Mouse (Mus musculus) natural killer cell, adult 2 months (primary cell): ENCODE results near the gene Pogz.
"Not testable (repeated sequence)": the region's sequence is repeated elsewhere in the genome, so short reads cannot be mapped to it uniquely, and the experiment has no call there.

ENCODE experiments used
- DNase-seq, 2 experiments: peaks; one replicate each; pipeline ENCODE4 v3.0.0; 2022; ENCODE audit warnings: low spot score in 2 of 2

Pogz gene

DNA sequence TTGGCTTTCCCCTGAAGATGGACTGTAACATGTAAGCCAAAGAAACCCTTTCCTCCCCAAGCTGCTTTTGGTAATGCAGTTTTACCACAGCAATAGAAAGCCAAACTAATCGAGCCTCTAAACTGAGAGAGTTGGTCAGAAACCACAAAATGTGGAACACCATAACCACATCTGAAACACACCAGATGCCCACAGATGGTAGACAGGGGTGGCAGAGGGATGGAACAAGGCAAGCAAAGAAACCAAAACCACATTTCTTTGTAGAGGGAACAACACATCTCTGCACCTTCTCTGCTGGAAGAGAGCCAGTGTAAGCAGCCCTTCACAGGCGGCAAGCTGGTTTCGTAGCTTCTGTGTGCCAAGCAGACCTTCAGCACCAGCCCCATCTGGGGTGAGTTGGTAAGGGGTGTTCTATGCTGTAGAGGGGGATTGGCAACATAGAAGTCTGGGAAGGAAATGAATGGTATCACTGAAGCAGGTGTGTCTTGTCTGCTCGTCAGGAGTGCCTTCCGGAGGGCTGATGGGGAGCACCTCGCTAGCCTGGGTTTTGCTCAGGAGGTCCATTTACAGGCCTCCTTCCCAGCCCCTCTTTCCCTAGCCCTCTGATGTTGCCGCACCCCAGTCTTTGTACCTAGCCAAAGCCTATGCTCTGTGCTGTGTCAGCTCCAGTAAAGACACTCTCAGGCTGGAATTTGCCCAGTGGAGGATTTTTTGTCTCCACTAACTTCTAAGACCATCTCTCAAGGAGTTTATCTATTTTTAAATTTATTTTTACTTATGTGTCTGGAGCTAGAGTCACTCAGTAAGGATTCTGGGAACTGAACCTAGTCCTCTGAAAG is 78.8 kb downstream of the Pogz start:
- DNase-seq = peak; percentile 66 to 84

DNA sequence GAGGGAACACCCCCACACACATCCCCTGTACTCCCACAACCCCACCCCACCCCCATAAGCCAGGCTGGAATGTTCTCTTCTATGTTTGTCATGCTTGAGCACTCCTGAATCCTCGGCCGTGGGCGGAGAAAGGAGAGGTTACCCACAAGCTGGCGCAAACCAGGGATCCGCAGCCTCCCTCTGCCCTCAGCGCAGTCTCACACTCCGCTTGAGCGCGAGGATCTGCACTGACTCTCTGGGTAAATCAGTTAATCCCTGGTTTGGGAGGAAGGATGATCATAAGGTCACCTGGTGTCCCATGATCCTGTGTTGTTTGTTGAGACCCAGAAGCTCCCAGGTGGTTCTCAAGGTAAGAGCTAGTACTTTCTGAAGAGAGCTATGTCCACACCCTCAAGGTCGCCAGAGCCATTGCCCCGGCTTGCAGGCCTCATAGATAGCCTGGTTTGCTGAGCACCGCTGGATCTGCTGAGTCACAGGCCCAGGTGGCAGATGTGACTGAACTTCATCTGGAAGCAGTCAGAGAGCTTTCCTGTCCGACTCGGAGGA is 80.5 kb downstream of the Pogz start:
- no peak for DNase-seq

DNA sequence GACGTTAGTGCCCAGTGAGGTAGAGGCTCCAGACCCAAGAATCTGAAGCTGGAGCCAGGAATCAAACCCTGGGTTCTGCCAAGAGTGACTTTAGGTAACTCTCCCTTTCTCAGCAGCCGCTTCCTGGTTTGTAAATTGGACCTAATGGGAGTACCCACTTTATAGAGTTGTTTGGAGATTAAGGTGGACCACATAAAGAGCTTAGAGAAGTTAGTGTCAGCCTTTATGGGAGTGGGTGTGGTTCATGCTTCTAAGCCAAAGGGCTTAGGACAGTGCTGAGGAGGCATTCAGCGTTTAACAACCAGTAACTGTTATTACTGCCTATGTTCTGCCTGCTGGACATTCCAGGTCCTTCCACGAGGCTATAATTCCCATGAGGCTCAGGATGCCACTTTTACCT is 81.5 kb downstream of the Pogz start:
- DNase-seq = no peak

DNA sequence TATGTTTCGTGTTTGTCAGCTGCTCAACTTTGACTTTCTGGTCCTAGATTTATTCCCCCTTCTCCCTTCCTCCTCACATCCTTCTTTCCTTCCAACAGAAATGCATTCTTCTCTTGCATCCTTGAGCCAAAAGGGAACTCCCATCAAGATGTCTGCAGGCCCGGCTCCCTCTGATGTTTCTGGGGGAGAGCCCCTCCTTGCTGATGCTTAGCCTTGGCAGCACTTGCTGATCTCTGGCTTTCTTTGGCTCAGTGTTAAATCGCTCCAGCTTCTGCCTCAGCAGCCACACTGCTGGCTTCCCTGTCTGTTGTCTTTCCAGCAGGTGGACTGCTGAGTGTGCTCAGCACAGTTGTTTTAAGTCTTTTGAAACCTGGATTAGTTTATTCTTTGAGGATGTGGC is 83.7 kb downstream of the Pogz start:
- DNase-seq = no peak

GRCm38 (mm10) chr3:94922333-94922732 is 85.0 kb downstream of the Pogz start:
- DNase-seq = no peak

DNA sequence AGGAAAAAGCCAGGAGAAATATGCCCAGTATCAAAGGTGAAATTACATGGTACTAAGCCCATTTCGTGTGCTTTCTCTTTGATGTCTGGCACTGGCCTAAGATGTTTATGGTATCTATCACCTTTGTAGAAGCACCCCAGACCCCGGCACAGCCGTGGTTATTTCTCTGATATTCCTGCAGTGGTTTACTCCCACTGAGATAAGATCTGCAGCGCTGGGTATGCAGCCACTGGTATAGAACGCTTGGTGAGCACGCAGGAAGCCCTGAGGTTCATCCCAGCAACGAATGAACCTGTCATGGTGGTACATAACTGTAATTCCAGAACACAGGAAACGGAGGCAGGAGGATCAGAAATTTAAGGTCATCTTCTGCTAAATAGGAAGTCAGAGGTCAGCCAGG is 87.3 kb downstream of the Pogz start:
- DNase-seq = no peak

DNA sequence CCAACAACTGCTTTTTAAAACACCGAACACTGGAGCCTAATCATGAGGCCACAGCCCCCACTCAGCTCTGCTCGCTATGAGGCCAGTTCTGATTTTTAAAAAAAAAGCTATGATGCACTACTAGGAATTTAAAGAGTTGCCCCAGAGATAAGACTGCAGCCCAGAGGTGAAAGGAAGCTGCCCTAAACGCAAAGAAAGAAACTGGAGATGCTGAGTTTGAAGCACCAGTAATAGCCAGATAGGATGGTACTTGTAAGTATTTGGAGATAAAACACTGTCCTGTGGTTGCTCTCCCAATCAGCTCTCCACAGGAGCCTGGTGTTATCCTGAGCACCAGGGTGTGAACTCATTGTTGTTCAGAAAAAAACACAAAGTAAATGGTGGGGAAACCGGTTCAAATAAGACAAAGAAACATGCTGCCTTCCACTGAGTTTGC is 89.0 kb downstream of the Pogz start:
- DNase-seq = not testable (repeated sequence)

DNA sequence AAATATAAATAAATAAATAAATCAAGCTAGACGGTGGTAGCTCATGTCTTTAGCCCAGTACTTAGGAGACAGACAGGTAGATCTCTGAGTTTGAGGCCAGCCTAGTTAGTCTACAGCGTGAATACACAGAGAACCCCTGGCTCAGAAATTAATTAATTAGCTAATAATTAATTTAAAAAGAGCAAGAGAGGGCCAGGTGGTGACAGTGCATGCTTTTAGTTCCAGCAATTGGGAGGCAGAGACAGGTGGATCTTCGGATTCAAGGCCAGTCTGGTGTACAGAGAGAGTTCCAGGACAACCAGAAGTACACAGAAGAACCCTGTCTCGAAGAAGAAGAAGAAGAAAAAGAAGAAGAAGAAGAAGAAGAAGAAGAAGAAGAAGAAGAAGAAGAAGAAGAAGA is 91.6 kb downstream of the Pogz start:
- DNase-seq = not testable (repeated sequence)

- not testable (repeated sequence) for DNase-seq
Observed at GRCm38 (mm10) chr3:94930386-94931266, 93.3 kb downstream of the Pogz start.

GRCm38 (mm10) chr3:94931427-94932082 is 94.2 kb downstream of the Pogz start:
- not testable (repeated sequence) for DNase-seq
